Mouse (Mus musculus): Measurements from ENCODE around the gene Tprkb. TPM values are rescaled to one million over a fixed set of nuclear protein-coding genes. Genes with fewer than 3 reads are reported as not detected.
"Not testable (repeated sequence)": the region's sequence is repeated elsewhere in the genome, so short reads cannot be mapped to it uniquely, and the experiment has no call there.

Tprkb gene
- polyA plus RNA-seq, 1 experiment from 2014 or later: 21.7 TPM

DNA sequence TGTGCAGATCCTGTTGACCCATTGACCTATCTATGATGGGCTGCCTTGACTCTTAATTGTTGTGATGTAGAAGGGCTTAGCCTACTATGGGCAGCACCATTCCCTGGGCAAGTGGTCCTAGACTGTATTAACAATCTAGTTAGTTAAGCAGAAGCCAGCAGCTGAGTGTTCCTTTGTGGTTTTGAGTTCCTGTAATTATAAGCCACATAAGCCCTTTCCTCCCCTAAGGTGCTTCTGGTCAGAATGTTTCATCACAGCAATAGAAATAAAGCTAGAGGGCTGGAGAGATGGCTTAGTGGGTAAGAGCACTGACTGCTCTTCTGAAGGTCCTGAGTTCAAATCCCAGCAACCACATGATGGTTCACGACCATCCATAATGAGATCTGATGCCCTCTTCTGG lies 12.0 kb downstream of the Tprkb start:
- H3K36me3 ChIP-seq (ENCODE audit: control insufficient read depth, insufficient read depth, low read length): peaks cover 30% of the 10 kb centered on the region

DNA sequence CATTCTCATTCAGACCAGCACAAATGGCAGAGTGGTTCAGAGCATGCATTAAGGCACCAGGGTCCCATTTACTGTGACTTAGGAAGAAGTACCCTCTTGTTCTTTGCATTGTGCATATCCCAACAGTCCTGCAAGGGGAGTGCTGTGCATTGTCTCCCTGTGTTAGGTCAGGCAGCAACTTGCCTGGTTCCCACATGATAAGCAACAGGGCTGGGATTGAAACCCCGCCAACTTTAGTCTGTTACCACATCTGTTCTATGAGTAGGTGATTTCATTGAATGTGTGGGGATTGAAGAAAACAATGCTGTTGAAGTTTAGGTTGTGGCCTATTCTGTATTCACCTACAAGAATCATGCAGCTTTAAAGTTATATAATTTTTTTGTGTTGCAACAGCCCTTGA lies 15.0 kb downstream of the Tprkb start:
- 76% methylated on average over 1 of the region's 1 CpGs for WGBS (ENCODE audit: insufficient replicate concordance)
- Histone ChIP-seq H3K9me3 (replicated peaks; ENCODE audit: control insufficient read depth, low read length) (no peaks in the 10 kb centered on the region), H3K4me1 (ENCODE audit: control insufficient read depth, insufficient read depth, low read length) (no peaks in the 10 kb centered on the region), H3K4me3 (ENCODE audit: low read depth, low read length) (no peak overlapping the region), H3K9ac (ENCODE audit: low read depth, low read length) (no peak overlapping the region), H3K27me3 (ENCODE audit: control insufficient read depth, insufficient read depth, low read length) (no peaks in the 10 kb centered on the region), H3K4me2 (no peak overlapping the region), H3K36me3 (ENCODE audit: control insufficient read depth, insufficient read depth, low read length) (peaks cover 33% of the 10 kb centered on the region), H3K27ac (ENCODE audit: low read depth, low read length) (no peak overlapping the region)
- ATAC-seq (replicated peaks; ENCODE audit: insufficient number of reproducible peaks, low FRiP score, low TSS enrichment): no peak

More for the DNA sequence above, 12.0 kb downstream of the Tprkb start:
- ATAC-seq (replicated peaks; ENCODE audit: insufficient number of reproducible peaks, low FRiP score, low TSS enrichment): no peak
- 88% methylated on average over 1 of the region's 1 CpGs for WGBS (ENCODE audit: insufficient replicate concordance)
- Histone ChIP-seq H3K27me3 (ENCODE audit: control insufficient read depth, insufficient read depth, low read length) (no peaks in the 10 kb centered on the region), H3K27ac (ENCODE audit: low read depth, low read length) (no peak overlapping the region), H3K4me1 (ENCODE audit: control insufficient read depth, insufficient read depth, low read length) (no peaks in the 10 kb centered on the region), H3K9ac (ENCODE audit: low read depth, low read length) (no peak overlapping the region), H3K9me3 (replicated peaks; ENCODE audit: control insufficient read depth, low read length) (no peaks in the 10 kb centered on the region), H3K4me3 (ENCODE audit: low read depth, low read length) (no peak overlapping the region), H3K4me2 (no peak overlapping the region)

DNA sequence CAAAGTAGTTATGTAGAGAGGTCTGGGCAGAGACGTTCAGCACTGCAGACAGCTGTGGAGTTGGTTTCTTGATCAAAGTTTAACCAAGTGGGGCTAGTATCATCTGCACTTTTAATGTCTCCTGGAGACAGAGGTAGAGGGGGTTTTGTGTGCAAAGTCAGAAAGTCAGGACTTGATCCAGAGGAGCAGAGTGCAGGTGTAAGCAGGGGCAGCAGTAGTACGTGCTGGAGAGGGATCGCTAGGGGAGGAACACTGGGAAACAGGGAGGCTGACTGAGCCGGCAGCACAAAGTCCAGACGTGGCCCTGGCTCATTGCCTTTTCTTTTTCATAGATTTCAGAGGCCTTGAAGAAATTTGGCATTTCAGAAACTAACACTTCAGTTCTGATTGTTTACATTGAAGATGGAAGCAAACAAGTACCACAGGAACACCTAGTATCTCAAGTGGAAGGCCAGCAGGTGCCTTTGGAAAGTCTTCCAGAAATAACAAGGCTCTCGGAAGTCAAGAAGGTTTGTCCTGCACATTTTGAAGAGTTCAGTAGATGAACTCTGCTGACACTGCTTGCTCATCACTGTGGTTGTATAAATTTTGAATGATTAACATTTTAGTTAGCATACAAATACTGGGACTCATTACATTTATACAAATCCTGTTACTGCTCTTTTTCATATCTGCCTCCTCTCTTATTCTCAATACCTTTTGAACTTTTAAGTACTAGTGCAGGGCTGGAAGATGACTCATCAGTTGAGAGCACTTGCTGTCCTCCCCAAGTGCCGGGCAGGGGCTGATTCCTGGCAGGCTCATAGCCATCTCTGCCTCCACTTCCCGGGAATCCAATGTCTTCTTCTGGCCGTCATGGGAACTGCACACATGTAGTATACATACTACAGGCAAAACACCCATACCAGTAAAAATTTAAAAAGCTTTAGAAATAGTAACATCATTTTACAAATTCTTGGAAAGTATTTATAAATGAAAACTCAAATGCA lies 16.1 kb downstream of the Tprkb start:
- H3K4me3 ChIP-seq (ENCODE audit: low read depth, low read length): no peak overlapping the region
- no peak overlapping the region for H3K4me2 ChIP-seq
- H3K36me3 ChIP-seq (ENCODE audit: control insufficient read depth, insufficient read depth, low read length): peaks cover 32% of the 10 kb centered on the region
- no peaks in the 10 kb centered on the region for H3K4me1 ChIP-seq (ENCODE audit: control insufficient read depth, insufficient read depth, low read length)
- WGBS (ENCODE audit: insufficient replicate concordance): 87% methylated on average over 9 of the region's 9 CpGs
- H3K27ac ChIP-seq (ENCODE audit: low read depth, low read length): no peak overlapping the region
- H3K9me3 ChIP-seq (replicated peaks; ENCODE audit: control insufficient read depth, low read length): no peaks in the 10 kb centered on the region
- ATAC-seq (replicated peaks; ENCODE audit: insufficient number of reproducible peaks, low FRiP score, low TSS enrichment): no peak
- H3K9ac ChIP-seq (ENCODE audit: low read depth, low read length): no peak overlapping the region
- no peaks in the 10 kb centered on the region for H3K27me3 ChIP-seq (ENCODE audit: control insufficient read depth, insufficient read depth, low read length)

DNA sequence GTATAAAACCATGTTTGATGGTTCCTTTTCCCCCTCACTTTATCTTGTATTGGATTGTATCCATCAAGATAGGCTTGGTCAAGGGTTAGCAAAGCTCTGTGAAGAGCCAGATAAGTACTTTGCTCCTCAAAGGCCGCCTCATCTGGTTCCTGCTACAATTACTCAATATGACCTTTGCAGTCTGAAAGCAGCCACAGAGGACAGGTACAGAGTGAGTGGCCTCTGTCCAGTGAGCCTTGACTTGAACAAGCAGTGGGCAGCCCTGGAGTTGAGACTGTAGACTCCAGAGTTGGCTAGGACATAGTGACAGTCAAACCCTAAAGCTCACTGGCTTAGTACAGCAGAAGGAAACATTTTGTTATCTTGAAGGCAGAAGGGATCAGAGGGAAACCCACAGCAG lies 17.6 kb downstream of the Tprkb start:
- Histone ChIP-seq H3K9ac (ENCODE audit: low read depth, low read length) (no peak overlapping the region), H3K4me2 (no peak overlapping the region), H3K27me3 (ENCODE audit: control insufficient read depth, insufficient read depth, low read length) (no peaks in the 10 kb centered on the region), H3K4me1 (ENCODE audit: control insufficient read depth, insufficient read depth, low read length) (no peaks in the 10 kb centered on the region), H3K36me3 (ENCODE audit: control insufficient read depth, insufficient read depth, low read length) (peaks cover 32% of the 10 kb centered on the region), H3K9me3 (replicated peaks; ENCODE audit: control insufficient read depth, low read length) (no peaks in the 10 kb centered on the region), H3K27ac (ENCODE audit: low read depth, low read length) (no peak overlapping the region), H3K4me3 (ENCODE audit: low read depth, low read length) (no peak overlapping the region)
- no peak for ATAC-seq (replicated peaks; ENCODE audit: insufficient number of reproducible peaks, low FRiP score, low TSS enrichment)
- 68% methylated on average over 1 of the region's 1 CpGs for WGBS (ENCODE audit: insufficient replicate concordance)

DNA sequence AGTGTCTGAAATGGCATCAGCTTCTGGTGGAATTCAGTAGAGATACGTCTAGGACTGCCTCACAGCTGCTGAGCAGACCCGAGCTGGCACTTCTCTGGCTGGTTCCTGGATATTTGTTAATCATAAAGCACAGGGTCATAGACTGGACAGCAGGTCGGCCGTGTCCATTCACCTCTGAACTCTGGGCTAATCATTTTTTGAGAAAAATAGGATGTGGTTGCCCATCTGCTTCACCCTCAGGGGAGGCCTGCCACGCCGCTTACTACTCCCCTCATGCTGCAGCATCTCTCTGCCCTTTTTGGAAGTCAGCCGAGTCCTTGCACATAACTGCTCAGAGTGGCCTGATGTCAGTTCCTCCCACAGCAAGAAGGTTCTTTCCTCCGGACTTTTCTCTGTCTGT lies 22.4 kb downstream of the Tprkb start:
- Histone ChIP-seq H3K36me3 (ENCODE audit: control insufficient read depth, insufficient read depth, low read length) (peaks cover 6% of the 10 kb centered on the region; the same call in 1 of the 2 replicates), H3K4me1 (ENCODE audit: control insufficient read depth, insufficient read depth, low read length) (no peaks in the 10 kb centered on the region), H3K9ac (ENCODE audit: low read depth, low read length) (no peak overlapping the region), H3K4me2 (no peak overlapping the region), H3K27me3 (ENCODE audit: control insufficient read depth, insufficient read depth, low read length) (no peaks in the 10 kb centered on the region), H3K9me3 (replicated peaks; ENCODE audit: control insufficient read depth, low read length) (no peaks in the 10 kb centered on the region), H3K4me3 (ENCODE audit: low read depth, low read length) (no peak overlapping the region), H3K27ac (ENCODE audit: low read depth, low read length) (no peak overlapping the region)
- 73% methylated on average over 8 of the region's 8 CpGs for WGBS (ENCODE audit: insufficient replicate concordance)
- ATAC-seq (replicated peaks; ENCODE audit: insufficient number of reproducible peaks, low FRiP score, low TSS enrichment): no peak

DNA sequence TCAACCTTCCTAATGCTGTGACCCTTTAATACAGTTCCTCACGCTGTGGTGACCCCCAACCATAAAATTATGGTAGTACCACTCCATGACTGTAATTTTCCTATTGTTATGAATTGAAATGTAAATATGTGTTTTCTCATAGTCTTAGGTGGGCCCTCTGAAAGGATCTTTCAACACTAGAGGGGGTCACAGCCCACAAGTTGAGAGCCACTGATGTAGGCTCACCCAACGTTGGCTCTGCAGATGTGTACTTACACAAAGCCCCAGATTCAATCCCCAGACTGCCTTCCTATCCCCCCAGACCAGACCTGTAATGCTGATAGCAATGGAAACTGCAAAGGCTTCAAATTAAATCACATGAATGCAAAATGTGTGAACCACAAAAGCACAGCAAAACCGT lies 24.0 kb downstream of the Tprkb start:
- no peak for ATAC-seq (replicated peaks; ENCODE audit: insufficient number of reproducible peaks, low FRiP score, low TSS enrichment)

DNA sequence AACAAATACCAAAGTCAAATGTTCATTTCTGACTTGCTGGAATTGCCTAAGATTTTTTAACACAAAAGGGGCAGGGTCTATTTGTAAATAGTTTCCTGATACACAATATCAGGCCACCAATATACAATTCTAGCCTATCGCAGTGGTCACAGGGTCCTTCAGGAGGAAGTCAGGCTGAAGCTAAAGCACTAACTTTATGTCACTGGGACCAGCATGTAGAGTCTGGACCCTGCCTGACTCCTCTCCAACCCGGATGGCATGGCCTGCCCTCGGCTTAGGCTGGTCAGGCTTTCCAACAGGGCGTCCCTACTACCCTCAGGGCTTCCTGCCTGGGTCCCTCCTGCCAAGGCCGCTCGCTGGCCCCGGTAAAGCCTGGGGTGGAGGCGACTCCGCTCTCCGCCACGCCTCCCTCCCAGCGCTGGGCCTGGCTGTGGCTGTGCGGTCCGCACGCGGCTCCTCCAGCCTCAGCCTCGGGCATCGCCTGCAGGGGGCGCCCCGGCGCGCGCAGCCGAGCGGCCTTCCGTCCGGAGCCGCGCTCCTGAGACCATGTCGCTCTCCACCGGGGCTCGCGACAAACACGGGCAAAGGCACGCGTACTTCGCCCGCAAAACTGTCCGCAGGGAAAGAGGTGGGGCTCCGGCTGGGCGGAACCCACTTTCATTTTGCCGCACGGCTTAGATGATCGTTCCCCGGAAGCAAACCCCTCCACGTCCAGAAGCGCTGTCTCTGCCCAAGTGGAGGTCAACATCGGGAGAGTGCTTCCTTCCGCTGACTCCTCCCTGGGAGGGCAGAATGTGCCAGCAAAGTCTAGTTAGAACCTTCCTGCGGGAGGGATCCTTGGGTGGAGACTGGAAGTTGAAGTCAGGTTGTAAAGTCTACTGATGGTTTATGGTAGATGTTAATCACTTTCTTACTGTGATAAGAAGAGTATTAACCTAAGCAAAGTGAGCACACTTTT lies 25.1 kb downstream of the Tprkb start:
- ATAC-seq (replicated peaks; ENCODE audit: insufficient number of reproducible peaks, low FRiP score, low TSS enrichment): peak; percentile 93

More for the DNA sequence above, 24.0 kb downstream of the Tprkb start:
- Histone ChIP-seq H3K4me2 (no peak overlapping the region), H3K9ac (ENCODE audit: low read depth, low read length) (no peak overlapping the region), H3K9me3 (replicated peaks; ENCODE audit: control insufficient read depth, low read length) (no peaks in the 10 kb centered on the region), H3K27ac (ENCODE audit: low read depth, low read length) (no peak overlapping the region), H3K4me3 (ENCODE audit: low read depth, low read length) (no peak overlapping the region), H3K27me3 (ENCODE audit: control insufficient read depth, insufficient read depth, low read length) (no peaks in the 10 kb centered on the region), H3K4me1 (ENCODE audit: control insufficient read depth, insufficient read depth, low read length) (no peaks in the 10 kb centered on the region), H3K36me3 (ENCODE audit: control insufficient read depth, insufficient read depth, low read length) (no peaks in the 10 kb centered on the region)
- 65% methylated on average over 3 of the region's 3 CpGs for WGBS (ENCODE audit: insufficient replicate concordance)

DNA sequence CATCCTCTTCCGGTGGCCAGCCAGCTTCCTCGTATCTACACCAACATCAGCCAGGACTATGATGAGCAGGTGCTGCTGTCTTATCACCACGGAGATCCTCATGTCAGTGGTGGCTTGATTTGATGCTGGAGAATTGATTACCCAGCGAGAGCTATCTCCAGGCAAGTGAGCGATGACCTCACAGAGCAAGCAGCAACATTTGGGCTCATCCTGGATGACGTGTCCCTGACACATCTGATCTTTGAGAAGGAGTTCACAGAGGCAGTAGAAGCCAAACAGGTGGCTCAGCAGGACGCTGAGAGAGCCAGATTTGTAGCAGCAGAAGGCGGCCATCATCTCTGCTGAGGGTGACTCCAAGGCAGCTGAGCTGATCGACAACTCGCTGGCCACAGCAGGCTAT lies 27.0 kb downstream of the Tprkb start:
- H3K36me3 ChIP-seq (ENCODE audit: control insufficient read depth, insufficient read depth, low read length): no peaks in the 10 kb centered on the region
- no peak overlapping the region for H3K4me3 ChIP-seq (ENCODE audit: low read depth, low read length)
- WGBS (ENCODE audit: insufficient replicate concordance): 59% methylated on average over 10 of the region's 10 CpGs

More for the DNA sequence above, 25.1 kb downstream of the Tprkb start:
- H3K27me3 ChIP-seq (ENCODE audit: control insufficient read depth, insufficient read depth, low read length); H3K4me1 ChIP-seq (ENCODE audit: control insufficient read depth, insufficient read depth, low read length); H3K9me3 ChIP-seq (replicated peaks; ENCODE audit: control insufficient read depth, low read length); H3K36me3 ChIP-seq (ENCODE audit: control insufficient read depth, insufficient read depth, low read length): not testable (repeated sequence)
- under 1% methylated on average over 44 of the region's 50 CpGs for WGBS (ENCODE audit: insufficient replicate concordance)
- peak overlapping the region; percentile 72 for H3K9ac ChIP-seq (ENCODE audit: low read depth, low read length)
- H3K4me3 ChIP-seq (ENCODE audit: low read depth, low read length): peak overlapping the region; percentile 50
- peak overlapping the region; percentile 70 for H3K4me2 ChIP-seq
- peak overlapping the region; percentile 75; the same call in 1 of the 2 replicates for H3K27ac ChIP-seq (ENCODE audit: low read depth, low read length)

More for the DNA sequence above, 27.0 kb downstream of the Tprkb start:
- Histone ChIP-seq H3K4me2 (no peak overlapping the region), H3K4me1 (ENCODE audit: control insufficient read depth, insufficient read depth, low read length) (no peaks in the 10 kb centered on the region), H3K27ac (ENCODE audit: low read depth, low read length) (no peak overlapping the region), H3K9me3 (replicated peaks; ENCODE audit: control insufficient read depth, low read length) (no peaks in the 10 kb centered on the region), H3K27me3 (ENCODE audit: control insufficient read depth, insufficient read depth, low read length) (no peaks in the 10 kb centered on the region), H3K9ac (ENCODE audit: low read depth, low read length) (no peak overlapping the region)
- no peak for ATAC-seq (replicated peaks; ENCODE audit: insufficient number of reproducible peaks, low FRiP score, low TSS enrichment)

Data from heart, embryonic 11.5 days (tissue).